Mouse (Mus musculus) adrenal gland, adult 2 months (tissue): ENCODE data around the gene Sall4. TPM values are rescaled to one million over a fixed set of nuclear protein-coding genes. Genes with fewer than 3 reads are reported as not detected.

ENCODE experiments used
- polyA plus RNA-seq: library from polyadenylated mRNA; depleted of rRNA; stranded (reverse); fragments of >200 nt; gene quantifications from 2 replicates; pipeline ENCODE4 v1.2.3, GENCODE M21; 2012; rRNA removed
- total RNA-seq, 2 experiments: library from RNA; stranded (reverse); gene quantifications; 2 replicates each; pipeline ENCODE4 v1.2.3; 2021

Sall4 gene
- total and polyA plus RNA-seq, 3 experiments, result 0.03 TPM; not detected in 2

Other genes starting within 250 kb of the Sall4 start
- gene Nfatc2, start 166.3 kb downstream of the Sall4 start, total RNA-seq, result 1 to 10 TPM; 3.5 to 4.9 TPM
- gene Nfatc2, start 166.3 kb downstream of the Sall4 start, polyA plus RNA-seq, result 2.8 and 4.7 TPM in 2 replicates
- gene Atp9a, start 25.5 kb downstream of the Sall4 start, total RNA-seq, result 100 to 1,000 TPM in 1 of 2 experiments, 10 to 100 TPM in 1; 57.0 to 104 TPM
- 58.9 and 60.5 TPM in 2 replicates for gene Atp9a, start 25.5 kb downstream of the Sall4 start, polyA plus RNA-seq
- gene Zfp64, start 187.6 kb upstream of the Sall4 start, total RNA-seq, result 10 to 100 TPM; 17.5 TPM
- 31.6 and 37.4 TPM in 2 replicates for gene Zfp64, start 187.6 kb upstream of the Sall4 start, polyA plus RNA-seq